Mouse (Mus musculus): Measurements from ENCODE around the gene Acer3. TPM values are rescaled to one million over a fixed set of nuclear protein-coding genes. Genes with fewer than 3 reads are reported as not detected.

The Acer3 gene
- total RNA-seq, 4 experiments from 2014 or later, result 1.8 to 4.5 (median 2.9) TPM

Other genes starting within 250 kb of the Acer3 start
- 1 to 10 TPM; 1.3 to 2.9 (median 2.2) TPM for gene Myo7a, start 201.7 kb downstream of the Acer3 start, total RNA-seq (2022)
- not detected for gene Omp, start 175.7 kb downstream of the Acer3 start, total RNA-seq (2022)
- 1 to 10 TPM in 2 of 4 experiments, under 1 TPM in 2; 0.73 to 1.6 (median 1.0) TPM for gene Capn5, start 142.9 kb downstream of the Acer3 start, total RNA-seq (2022)
- not detected for gene B3gnt6, start 121.7 kb downstream of the Acer3 start, total RNA-seq (2022)
- gene Tsku, start 40.1 kb upstream of the Acer3 start, total RNA-seq (2022), result 1 to 10 TPM in 2 of 4 experiments, under 1 TPM in 2; 0.73 to 1.9 (median 1.1) TPM
- gene Gucy2d, start 119.2 kb upstream of the Acer3 start, total RNA-seq (2022), result under 1 TPM in 1 of 4 experiments, not detected in 3; 0.17 TPM
- gene Lrrc32, start 168.1 kb upstream of the Acer3 start, total RNA-seq (2022), result 1 to 10 TPM; 2.4 to 6.1 (median 2.9) TPM

Measured in gastrocnemius, adult 8-10 months (tissue).